Mouse (Mus musculus): ENCODE results near the gene Dhx58.

The Dhx58 gene

GRCm38 (mm10) chr11:100646265-100646664, 57.8 kb downstream of the Dhx58 start:
- peak; percentile 67 for DNase-seq (ENCODE audit: low read depth, low spot score)
